Mouse (Mus musculus) myocyte (in vitro differentiated cells): Measurements from ENCODE around the gene Zfp239. TPM values are rescaled to one million over a fixed set of nuclear protein-coding genes. Genes with fewer than 3 reads are reported as not detected.
"Not testable (repeated sequence)": the region's sequence is repeated elsewhere in the genome, so short reads cannot be mapped to it uniquely, and the experiment has no call there.

Experiments used
- H3K27me3 ChIP-seq: one replicate; pipeline ENCODE4 v1.6.1; 2011; ENCODE audit not compliant: control insufficient read depth, insufficient read depth, insufficient read length
- H3K36me3 ChIP-seq: one replicate; pipeline ENCODE4 v1.6.1; 2011; ENCODE audit not compliant: control insufficient read depth, insufficient read depth
- H3K4me2 ChIP-seq: one replicate; pipeline ENCODE4 v1.6.1; 2011; ENCODE audit warnings: low read depth, control low read depth
- H3K4me3 ChIP-seq: one replicate; pipeline ENCODE4 v1.5.1; 2011; ENCODE audit warnings: mild to moderate bottlenecking, control low read depth, moderate library complexity
- H3K79me2 ChIP-seq: one replicate; pipeline ENCODE4 v1.6.1; 2011; ENCODE audit not compliant: control insufficient read depth, insufficient read depth
- H3ac ChIP-seq: one replicate; pipeline ENCODE4 v1.6.1; 2011; ENCODE audit not compliant: control insufficient read depth, insufficient read length
- CEBPB ChIP-seq: IDR thresholded peaks from 2 replicates; pipeline ENCODE4 v1.6.1; 2011; ENCODE audit warnings: mild to moderate bottlenecking, moderate library complexity; ENCODE audit not compliant: poor library complexity, insufficient read depth, severe bottlenecking
- E2F4 ChIP-seq: IDR thresholded peaks from one replicate; pipeline ENCODE4 v1.6.1; 2011; ENCODE audit warnings: mild to moderate bottlenecking, control low read depth, moderate library complexity; ENCODE audit not compliant: insufficient read depth
- MAX ChIP-seq: IDR thresholded peaks from one replicate; pipeline ENCODE4 v1.6.1; 2011; ENCODE audit warnings: low read depth, mild to moderate bottlenecking, control low read depth
- MYOD1 ChIP-seq, 3 experiments: IDR thresholded peaks; one replicate each; pipeline ENCODE4 v1.6.1; 2011; ENCODE audit warnings: control low read depth in 2 of 3, low read depth in 2 of 3, mild to moderate bottlenecking in 2 of 3, moderate library complexity in 1 of 3; ENCODE audit not compliant: insufficient read length in 2 of 3, control insufficient read depth in 1 of 3
- MYOG ChIP-seq, 3 experiments: IDR thresholded peaks; one replicate each; pipeline ENCODE4 v1.6.1; 2011; ENCODE audit warnings: control low read depth in 2 of 3, low read depth in 2 of 3, mild to moderate bottlenecking in 2 of 3; ENCODE audit not compliant: insufficient read length in 2 of 3, control insufficient read depth in 1 of 3, insufficient read depth in 1 of 3
- POLR2A ChIP-seq: IDR thresholded peaks from one replicate; pipeline ENCODE4 v1.6.1; 2011; ENCODE audit warnings: low read depth, mild to moderate bottlenecking, control low read depth, moderate library complexity; ENCODE audit not compliant: insufficient read length
- POLR2AphosphoS2 ChIP-seq: IDR thresholded peaks from one replicate; pipeline ENCODE4 v1.6.1; 2011; ENCODE audit warnings: low read depth, control low read depth; ENCODE audit not compliant: insufficient read length
- REST ChIP-seq: IDR thresholded peaks from one replicate; pipeline ENCODE4 v1.6.1; 2011; ENCODE audit warnings: mild to moderate bottlenecking, control low read depth, moderate library complexity; ENCODE audit not compliant: insufficient read depth, insufficient read length
- SRF ChIP-seq: IDR thresholded peaks from one replicate; pipeline ENCODE4 v1.6.1; 2011; ENCODE audit warnings: low read depth; ENCODE audit not compliant: control insufficient read depth, insufficient read length
- TCF12 ChIP-seq: IDR thresholded peaks from one replicate; pipeline ENCODE4 v1.6.1; 2011; ENCODE audit warnings: mild to moderate bottlenecking, control low read depth; ENCODE audit not compliant: poor library complexity, insufficient read depth, severe bottlenecking
- TCF3 ChIP-seq: IDR thresholded peaks from one replicate; pipeline ENCODE4 v1.6.1; 2011; ENCODE audit warnings: low read depth, control low read depth; ENCODE audit not compliant: insufficient read length
- USF1 ChIP-seq: IDR thresholded peaks from one replicate; pipeline ENCODE4 v1.6.1; 2011; ENCODE audit warnings: low read depth, mild to moderate bottlenecking, control low read depth, moderate library complexity
- polyA plus RNA-seq: library from polyadenylated mRNA; unstranded; fragments of >200 nt; fragmentation: generic; extraction: Trizol; gene quantifications from one replicate; pipeline ENCODE4 v1.2.1, GENCODE M21; 2012; ENCODE audit warnings: missing spikeins

Gene Zfp239
- polyA plus RNA-seq, 1 experiment, result 2.1 TPM

DNA sequence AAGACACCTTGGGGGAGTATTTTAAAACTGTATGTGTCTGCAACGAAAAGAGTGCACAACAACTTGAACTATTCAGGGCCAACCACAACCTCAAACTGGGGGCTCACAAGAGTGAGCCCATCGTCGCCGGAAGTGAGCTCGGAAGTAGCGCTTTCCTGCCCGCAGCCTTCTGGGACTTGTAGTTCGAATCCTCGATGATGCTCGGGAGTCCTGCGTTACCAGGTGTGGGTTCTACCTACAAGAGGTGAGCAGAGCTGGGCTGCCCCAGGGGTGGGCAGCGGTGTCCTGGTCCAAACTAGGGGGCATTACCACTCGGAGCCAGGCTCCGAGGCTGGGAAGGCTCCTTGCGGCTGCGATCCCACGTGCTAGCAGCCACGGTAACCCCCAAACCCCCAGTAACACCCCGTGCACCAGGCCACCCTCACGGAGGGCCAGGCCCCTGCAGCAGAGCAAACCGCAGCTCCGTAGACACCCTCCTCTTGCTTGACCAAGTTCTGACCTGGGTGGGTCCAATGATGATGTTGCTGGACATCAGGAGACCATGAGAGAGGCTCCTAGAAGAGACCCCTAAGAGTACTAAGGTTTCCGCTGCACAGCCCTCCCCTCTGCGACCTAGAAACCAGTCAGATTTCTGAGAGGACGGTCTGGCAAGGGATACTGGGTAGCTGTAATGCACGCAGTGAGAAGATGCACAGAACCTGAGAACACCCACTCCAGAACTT, 1.2 kb downstream of the Zfp239 start:
- H3K36me3 ChIP-seq, result no peaks in the 10 kb centered on the region
- peak overlapping the region; percentile 88 for H3K4me2 ChIP-seq
- no peak for TF ChIP-seq MYOD1 (IDR thresholded peaks at IDR 0.05; ENCODE audit: control insufficient read depth in 1 of 3, insufficient read length in 2 of 3, low read depth in 2 of 3)
- no peak for TF ChIP-seq E2F4
- no peak for TF ChIP-seq MAX
- TF ChIP-seq CEBPB, result no peak
- TF ChIP-seq REST, result no peak
- no peak for TF ChIP-seq TCF12
- no peak for TF ChIP-seq USF1
- no peak for TF ChIP-seq TCF3
- no peak for TF ChIP-seq POLR2A
- no peak for TF ChIP-seq MYOG (IDR thresholded peaks at IDR 0.05; ENCODE audit: control insufficient read depth in 1 of 3, insufficient read depth in 1 of 3, insufficient read length in 2 of 3, low read depth in 2 of 3)
- TF ChIP-seq POLR2AphosphoS2, result no peak
- no peak for TF ChIP-seq SRF
- no peaks in the 10 kb centered on the region for H3K27me3 ChIP-seq
- peak overlapping the region; percentile 41 for H3K4me3 ChIP-seq
- H3K79me2 ChIP-seq, result no peaks in the 10 kb centered on the region
- H3ac ChIP-seq, result no peak overlapping the region

DNA sequence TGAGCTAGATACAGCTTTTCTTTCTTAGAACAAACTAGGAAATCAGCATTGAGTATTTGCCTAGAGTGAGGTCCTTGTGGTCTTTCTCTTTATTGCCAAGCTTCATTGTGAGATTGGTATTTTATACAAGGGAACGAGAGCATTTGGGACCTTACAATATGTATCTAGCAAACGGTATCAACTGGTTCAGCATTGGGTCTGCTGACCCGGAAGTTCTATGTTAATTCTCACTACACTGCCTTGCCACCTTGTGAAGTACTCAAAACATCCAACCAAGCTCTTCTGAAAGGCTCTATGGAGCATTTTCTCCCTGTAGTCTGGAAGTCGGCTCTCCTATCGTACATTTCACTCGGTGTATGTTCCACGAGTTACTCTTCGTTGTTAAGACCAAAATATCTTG, 1.9 kb downstream of the Zfp239 start:
- Histone ChIP-seq H3K27me3 (no peaks in the 10 kb centered on the region), H3K36me3 (no peaks in the 10 kb centered on the region), H3ac (no peak overlapping the region), H3K4me2 (peak overlapping the region; percentile 88), H3K79me2 (no peaks in the 10 kb centered on the region), H3K4me3 (peak overlapping the region; percentile 41)
- TF ChIP-seq USF1, result no peak
- no peak for TF ChIP-seq POLR2A
- TF ChIP-seq TCF12, result no peak
- TF ChIP-seq CEBPB, result no peak
- TF ChIP-seq TCF3, result no peak
- no peak for TF ChIP-seq REST
- TF ChIP-seq SRF, result no peak

DNA sequence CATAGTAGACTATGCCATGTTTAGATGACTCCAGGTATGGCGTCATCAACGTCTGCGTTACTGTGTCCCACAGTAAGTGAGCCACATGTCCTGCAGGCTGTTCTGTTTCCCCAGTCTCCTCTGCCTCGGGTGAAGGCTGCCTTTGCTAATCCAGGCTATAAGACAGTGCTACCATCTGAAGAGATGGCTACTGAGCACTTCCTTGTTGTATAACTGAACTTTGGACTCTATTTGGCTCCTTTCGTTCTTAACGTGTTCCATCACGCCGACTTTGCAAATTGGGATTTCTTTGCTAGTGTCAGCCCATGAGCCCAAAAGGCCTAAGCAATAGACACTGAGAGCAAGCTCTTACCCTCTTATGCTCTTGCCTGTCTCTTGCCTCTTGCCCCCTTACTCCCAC, 6.3 kb downstream of the Zfp239 start:
- no peak overlapping the region for H3K4me3 ChIP-seq
- no peaks in the 10 kb centered on the region for H3K27me3 ChIP-seq
- H3ac ChIP-seq, result no peak overlapping the region
- no peaks in the 10 kb centered on the region for H3K79me2 ChIP-seq
- TF ChIP-seq TCF3, result no peak
- no peak for TF ChIP-seq MAX
- H3K36me3 ChIP-seq, result no peaks in the 10 kb centered on the region
- no peak overlapping the region for H3K4me2 ChIP-seq

DNA sequence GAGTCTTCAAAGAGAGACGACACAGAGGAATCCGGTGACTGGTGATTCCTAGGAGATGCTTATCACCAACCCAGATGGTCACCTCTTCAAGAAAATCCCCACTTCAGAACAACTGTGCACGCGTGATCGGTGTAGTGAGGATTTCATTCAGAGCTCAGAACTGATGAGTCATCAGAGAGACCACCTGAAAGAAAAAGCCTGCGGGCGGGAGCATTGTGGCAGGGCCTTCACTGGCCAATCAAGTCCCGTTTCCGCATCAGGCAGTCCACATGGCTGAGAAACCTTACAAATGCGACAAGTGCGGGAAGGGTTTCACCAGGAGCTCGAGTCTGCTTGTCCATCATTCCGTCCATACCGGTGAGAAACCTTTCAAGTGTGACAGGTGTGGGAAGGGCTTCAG, 9.1 kb downstream of the Zfp239 start:
- H3K79me2 ChIP-seq, result no peaks in the 10 kb centered on the region
- H3K36me3 ChIP-seq, result no peaks in the 10 kb centered on the region
- H3K4me3 ChIP-seq, result no peak overlapping the region

GRCm38 (mm10) chr6:117873450-117873849, 11.6 kb downstream of the Zfp239 start:
- not testable (repeated sequence) for H3K36me3 ChIP-seq, H3K4me3 ChIP-seq, H3K27me3 ChIP-seq, H3ac ChIP-seq, H3K4me2 ChIP-seq, H3K79me2 ChIP-seq

More for the DNA sequence above, 9.1 kb downstream of the Zfp239 start:
- no peak overlapping the region for H3K4me2 ChIP-seq
- TF ChIP-seq MYOD1 (IDR thresholded peaks at IDR 0.05; ENCODE audit: control insufficient read depth in 1 of 3, insufficient read length in 2 of 3, low read depth in 2 of 3) (no peak), CEBPB (no peak), TCF12 (no peak), TCF3 (no peak), E2F4 (no peak), POLR2AphosphoS2 (no peak), USF1 (no peak), REST (no peak), POLR2A (no peak), SRF (no peak), MYOG (IDR thresholded peaks at IDR 0.05; ENCODE audit: control insufficient read depth in 1 of 3, insufficient read depth in 1 of 3, insufficient read length in 2 of 3, low read depth in 2 of 3) (no peak), MAX (no peak)
- H3K27me3 ChIP-seq, result no peaks in the 10 kb centered on the region
- no peak overlapping the region for H3ac ChIP-seq
